23 mouse cellular contexts compared by ENCODE assay signal in the genomic region with DNA sequence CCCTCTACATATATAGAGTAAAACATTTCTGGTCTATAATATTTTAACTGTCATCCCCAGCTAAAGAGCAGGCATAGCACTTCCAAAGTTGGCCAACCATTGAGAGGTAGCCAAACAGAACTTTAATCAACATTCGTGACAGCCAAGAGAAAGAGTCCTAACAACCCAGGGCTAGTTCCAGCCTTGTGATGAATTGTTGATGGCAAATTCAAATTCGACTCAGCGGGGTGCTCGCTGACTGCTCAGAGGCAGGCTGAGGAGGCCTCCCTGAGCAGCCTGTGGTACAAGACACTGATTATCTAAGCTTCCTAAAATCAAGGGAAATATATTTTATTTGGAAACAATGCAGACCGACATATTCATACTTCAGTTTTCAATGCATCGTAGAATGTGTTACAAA.
DNase-seq lines count a peak whose midpoint lies in the region; ATAC-seq and TF ChIP-seq lines count a peak whose summit lies in the region.
"Had no signal": no experiment of that assay in that cellular context is flagged by ENCODE, and none has a peak within 500 bp of the region (broad histone marks: within the 10 kb centered on the region; RNA-seq: fewer than 3 reads in every experiment).

No protein-coding gene starts in this region.

- no peak for TF ChIP-seq CTCF in layer of hippocampus, adult 2 months (conservative IDR thresholded peaks at IDR 0.05)

- no peaks in the 10 kb centered on the region for H3K36me3 ChIP-seq in hindbrain, embryonic 11.5 days (ENCODE audit: control insufficient read depth, insufficient read depth, low read length)
- no peaks in the 10 kb centered on the region for H3K36me3 ChIP-seq in hindbrain, embryonic 13.5 days
- no peaks in the 10 kb centered on the region for H3K36me3 ChIP-seq in neural tube, embryonic 11.5 days (ENCODE audit: control insufficient read depth, insufficient read depth, low read length)
- H3K36me3 ChIP-seq: heart, embryonic 15.5 days; intestine, embryonic 15.5 days; limb, embryonic 13.5 days; liver, embryonic 12.5 days; midbrain, embryonic 12.5 days had no signal

- 74% methylated on average over 6 of the region's 6 CpGs for WGBS in hindbrain, embryonic 11.5 days
- 54% methylated on average over 6 of the region's 6 CpGs for WGBS in hindbrain, embryonic 13.5 days
- WGBS in neural tube, embryonic 11.5 days, result 60% methylated on average over 6 of the region's 6 CpGs

- no peak overlapping the region for H3K4me2 ChIP-seq in hindbrain, embryonic 11.5 days (replicated peaks; ENCODE audit: low read depth, low read length)
- no peak overlapping the region for H3K4me2 ChIP-seq in hindbrain, embryonic 13.5 days
- H3K4me2 ChIP-seq in neural tube, embryonic 11.5 days (ENCODE audit: low read depth), result no peak overlapping the region
- H3K4me2 ChIP-seq: forebrain, embryonic 13.5 days; heart, embryonic 15.5 days; intestine, embryonic 15.5 days; limb, embryonic 13.5 days; liver, embryonic 12.5 days; midbrain, embryonic 12.5 days had no signal

- no peak overlapping the region for H3K27ac ChIP-seq in hindbrain, embryonic 11.5 days (ENCODE audit: low read depth, low read length)
- H3K27ac ChIP-seq in hindbrain, embryonic 13.5 days, result no peak overlapping the region
- no peak overlapping the region for H3K27ac ChIP-seq in neural tube, embryonic 11.5 days (ENCODE audit: low read depth, low read length)
- H3K27ac ChIP-seq in layer of hippocampus, adult 2 months, result no peak overlapping the region
- H3K27ac ChIP-seq: forebrain, embryonic 13.5 days; heart, embryonic 15.5 days; intestine, embryonic 15.5 days; limb, embryonic 13.5 days; liver, embryonic 12.5 days; midbrain, embryonic 12.5 days had no signal

- H3K9ac ChIP-seq in hindbrain, embryonic 11.5 days (ENCODE audit: low read depth, low read length), result no peak overlapping the region
- H3K9ac ChIP-seq in hindbrain, embryonic 13.5 days, result no peak overlapping the region
- H3K9ac ChIP-seq in neural tube, embryonic 11.5 days (ENCODE audit: low read length), result no peak overlapping the region
- H3K9ac ChIP-seq: forebrain, embryonic 13.5 days; heart, embryonic 15.5 days; intestine, embryonic 15.5 days; limb, embryonic 13.5 days; liver, embryonic 12.5 days; midbrain, embryonic 12.5 days had no signal

- ATAC-seq in hindbrain, embryonic 11.5 days (ENCODE audit: low FRiP score), result no peak
- no peak for ATAC-seq in hindbrain, embryonic 13.5 days (ENCODE audit: low FRiP score)
- no peak for ATAC-seq in neural tube, embryonic 11.5 days (ENCODE audit: insufficient read depth, low FRiP score, low TSS enrichment)
- ATAC-seq: forebrain, embryonic 13.5 days; intestine, embryonic 15.5 days; liver, embryonic 12.5 days had no signal

- H3K4me1 ChIP-seq in hindbrain, embryonic 11.5 days (replicated peaks; ENCODE audit: control insufficient read depth, insufficient read depth, low read length), result no peaks in the 10 kb centered on the region
- peaks cover 13% of the 10 kb centered on the region for H3K4me1 ChIP-seq in hindbrain, embryonic 13.5 days (replicated peaks)
- no peaks in the 10 kb centered on the region; the same call in 1 of the 2 replicates for H3K4me1 ChIP-seq in neural tube, embryonic 11.5 days (ENCODE audit: control insufficient read depth, insufficient read depth, low read length)
- H3K4me1 ChIP-seq: forebrain, embryonic 13.5 days; heart, embryonic 15.5 days; intestine, embryonic 15.5 days; liver, embryonic 12.5 days; midbrain, embryonic 12.5 days had no signal

- no peaks in the 10 kb centered on the region for H3K9me3 ChIP-seq in hindbrain, embryonic 11.5 days (ENCODE audit: control insufficient read depth, low read length)
- H3K9me3 ChIP-seq in hindbrain, embryonic 13.5 days, result no peaks in the 10 kb centered on the region
- no peaks in the 10 kb centered on the region for H3K9me3 ChIP-seq in neural tube, embryonic 11.5 days (ENCODE audit: control insufficient read depth, low read length)
- H3K9me3 ChIP-seq: forebrain, embryonic 13.5 days; heart, embryonic 15.5 days; intestine, embryonic 15.5 days; limb, embryonic 13.5 days; liver, embryonic 12.5 days; midbrain, embryonic 12.5 days had no signal

- DNase-seq in cerebellum, postnatal 14 days, result peak; percentile 42 to 49
- DNase-seq in cerebellum, adult 9-11 months, result no peak
- peak; percentile 10 for DNase-seq in hindbrain, embryonic 11.5 days (ENCODE audit: low spot score)
- DNase-seq in neural tube, embryonic 11.5 days (ENCODE audit: low spot score), result peak; percentile 14
- DNase-seq in neural tube, embryonic 10.5 days (ENCODE audit: extremely low spot score, low spot score), result no peak
- DNase-seq in layer of hippocampus, adult 2 months (ENCODE audit: low spot score in 2 of 2), result no peak
- DNase-seq: adrenal gland, postnatal 14 days; gastrocnemius, adult 2 months; heart, postnatal 4 days; kidney, adult 8-10 months; kidney, postnatal 25 days; layer of hippocampus, postnatal 36 days; lung, adult 18-20 months; lung, postnatal 10 days; thymus, adult 18-20 months; thymus, postnatal 36 days had no signal

- no peak overlapping the region for H3K4me3 ChIP-seq in hindbrain, embryonic 11.5 days (ENCODE audit: low read depth, low read length)
- no peak overlapping the region for H3K4me3 ChIP-seq in hindbrain, embryonic 13.5 days
- H3K4me3 ChIP-seq in neural tube, embryonic 11.5 days (ENCODE audit: low read depth, low read length), result no peak overlapping the region
- H3K4me3 ChIP-seq in layer of hippocampus, adult 2 months, result no peak overlapping the region
- H3K4me3 ChIP-seq: forebrain, embryonic 13.5 days; gastrocnemius, adult 2 months; heart, embryonic 15.5 days; intestine, embryonic 15.5 days; limb, embryonic 13.5 days; liver, embryonic 12.5 days; midbrain, embryonic 12.5 days had no signal

- H3K27me3 ChIP-seq in hindbrain, embryonic 11.5 days (ENCODE audit: control insufficient read depth, insufficient read depth, low read length), result no peaks in the 10 kb centered on the region
- H3K27me3 ChIP-seq in hindbrain, embryonic 13.5 days, result no peaks in the 10 kb centered on the region
- no peaks in the 10 kb centered on the region for H3K27me3 ChIP-seq in neural tube, embryonic 11.5 days (ENCODE audit: control insufficient read depth, insufficient read depth, low read length)
- H3K27me3 ChIP-seq: forebrain, embryonic 13.5 days; heart, embryonic 15.5 days; intestine, embryonic 15.5 days; limb, embryonic 13.5 days; liver, embryonic 12.5 days; midbrain, embryonic 12.5 days had no signal

Comparison
In these comparisons a context has a peak if more than half of its experiments do, and no peak if none do; other contexts are left out.
1. DNase-seq: peak in cerebellum, postnatal 14 days (2 of 2), hindbrain, embryonic 11.5 days (single experiment) and neural tube, embryonic 11.5 days (single experiment); none in cerebellum, adult 9-11 months (single experiment), neural tube, embryonic 10.5 days (single experiment) and layer of hippocampus, adult 2 months (0 of 2).